Mouse (Mus musculus): ENCODE data around the gene Dync1i1.

The Dync1i1 gene

DNA sequence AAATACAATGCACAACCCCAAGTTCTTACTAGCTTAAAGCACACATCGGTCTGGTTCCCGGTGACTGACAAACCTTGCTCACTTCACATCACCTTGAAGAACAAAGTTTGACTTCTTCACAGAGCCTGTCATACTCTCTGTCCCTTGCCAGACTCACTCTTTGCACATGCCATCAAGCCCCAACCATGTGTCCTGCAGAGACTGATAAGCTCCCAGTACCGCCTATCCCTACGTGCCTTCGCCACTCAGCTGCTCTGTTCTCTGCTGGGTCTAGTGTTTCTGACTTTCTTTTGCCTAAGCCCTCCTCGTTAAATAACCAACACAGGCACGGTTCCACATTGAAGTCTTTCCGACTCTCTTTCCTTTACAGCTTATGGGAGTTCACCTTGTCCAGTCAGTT, 244.2 kb downstream of the Dync1i1 start:
- DNase-seq (ENCODE audit: low spot score) = no peak

GRCm38 (mm10) chr6:5976241-5976640, 250.8 kb downstream of the Dync1i1 start:
- no peak for DNase-seq (ENCODE audit: low spot score)

DNA sequence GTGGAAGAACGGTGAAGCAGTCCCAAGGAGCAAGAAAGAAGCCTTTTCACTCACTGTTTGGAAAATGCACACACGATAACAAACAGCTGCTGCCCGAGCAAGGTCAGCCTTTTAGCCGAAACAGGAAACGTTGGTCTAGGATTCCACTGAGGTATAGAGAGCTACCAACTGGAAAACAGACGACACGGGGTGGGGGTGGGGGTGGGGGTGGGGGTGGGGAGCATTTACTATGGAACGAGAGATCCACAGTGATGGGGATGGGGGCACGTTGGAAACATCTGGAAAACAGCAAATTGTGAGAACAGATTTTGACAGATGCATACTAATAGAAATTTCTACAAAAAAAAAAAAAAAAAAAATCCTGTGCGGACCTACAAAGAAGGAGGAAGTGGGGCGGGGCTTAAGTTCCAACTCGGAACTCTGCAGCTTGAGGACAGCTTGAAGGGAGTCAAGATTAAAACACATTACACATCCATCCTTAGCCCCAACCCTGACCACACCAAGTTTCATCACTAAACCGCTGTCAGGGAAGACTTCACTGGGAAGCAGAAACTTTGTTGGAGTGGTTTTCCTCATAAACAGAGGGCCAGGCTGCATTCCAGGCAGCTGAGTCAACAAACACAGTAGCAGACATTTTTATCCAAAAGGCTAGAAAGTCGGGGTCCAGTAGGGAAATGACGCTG, 251.9 kb downstream of the Dync1i1 start:
- DNase-seq (ENCODE audit: low spot score) = no peak

DNA sequence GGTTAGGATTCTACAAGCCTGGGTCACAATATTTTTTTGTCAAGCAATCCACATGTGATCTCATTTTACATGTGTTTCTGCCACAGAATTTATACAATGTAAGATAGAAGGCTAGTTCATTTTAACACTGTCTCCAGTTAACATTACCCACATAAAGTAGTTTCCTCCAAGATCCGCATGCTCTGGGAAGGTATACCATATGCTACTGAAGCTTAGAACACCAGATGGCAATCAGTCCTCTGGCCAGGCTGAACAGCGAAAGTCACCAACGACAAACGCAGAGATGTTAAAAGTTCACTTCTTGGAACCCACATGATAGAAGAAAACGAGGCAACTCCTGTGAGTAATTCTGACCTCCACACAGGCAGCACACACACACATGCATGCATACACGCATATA, 265.8 kb downstream of the Dync1i1 start:
- no peak for DNase-seq (ENCODE audit: low spot score)

DNA sequence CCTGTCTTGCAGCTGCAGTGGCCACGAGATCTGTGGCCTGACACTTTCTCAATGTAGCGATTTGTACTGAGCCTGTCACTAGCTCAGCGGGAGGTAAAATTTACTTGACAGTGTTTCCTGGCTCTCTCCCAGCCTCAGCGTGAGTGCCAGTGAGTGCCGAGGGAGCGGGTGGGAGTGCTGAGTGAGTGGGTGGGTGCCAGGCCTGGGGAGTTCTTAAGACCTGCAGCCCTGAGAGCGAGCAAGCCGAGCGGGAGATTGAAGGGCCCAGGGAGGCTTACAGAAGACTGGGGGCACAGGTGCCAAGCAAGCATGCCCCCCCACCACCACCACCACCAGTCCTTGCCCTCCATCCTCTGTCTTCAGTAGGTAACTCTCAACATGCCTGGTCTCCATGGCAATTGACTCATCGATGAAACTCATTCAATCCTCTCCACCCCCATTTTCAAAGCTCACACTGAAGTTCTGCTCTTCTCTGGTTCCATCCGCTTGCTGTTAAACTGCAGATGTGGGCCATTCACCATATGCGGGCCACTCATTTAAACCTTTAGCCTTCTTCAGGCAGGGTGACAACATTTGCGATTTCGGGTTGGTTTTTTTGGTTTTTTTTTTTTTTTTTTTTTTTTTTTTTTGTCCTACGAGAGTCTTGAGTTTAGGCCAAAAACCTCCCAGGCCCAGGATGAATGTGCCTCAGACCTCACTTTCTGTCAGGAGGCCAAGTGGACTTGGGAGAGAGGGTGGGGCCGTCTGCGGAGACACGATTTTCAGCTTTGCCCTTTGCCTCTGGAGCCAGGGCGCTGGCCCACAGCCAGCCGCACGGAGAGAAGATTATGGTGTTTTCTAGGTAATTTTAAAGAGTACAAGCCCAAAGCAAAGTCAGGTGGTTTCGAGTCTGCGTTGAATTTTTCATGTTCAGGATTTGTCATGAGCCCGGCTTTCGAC, 266.6 kb downstream of the Dync1i1 start:
- DNase-seq (ENCODE audit: low spot score) = peak; percentile 70

- DNase-seq (ENCODE audit: low spot score) = no peak
Measured at GRCm38 (mm10) chr6:5993056-5993455, 267.6 kb downstream of the Dync1i1 start.

GRCm38 (mm10) chr6:5997535-5997934, 272.1 kb downstream of the Dync1i1 start:
- DNase-seq (ENCODE audit: low spot score) = no peak

DNA sequence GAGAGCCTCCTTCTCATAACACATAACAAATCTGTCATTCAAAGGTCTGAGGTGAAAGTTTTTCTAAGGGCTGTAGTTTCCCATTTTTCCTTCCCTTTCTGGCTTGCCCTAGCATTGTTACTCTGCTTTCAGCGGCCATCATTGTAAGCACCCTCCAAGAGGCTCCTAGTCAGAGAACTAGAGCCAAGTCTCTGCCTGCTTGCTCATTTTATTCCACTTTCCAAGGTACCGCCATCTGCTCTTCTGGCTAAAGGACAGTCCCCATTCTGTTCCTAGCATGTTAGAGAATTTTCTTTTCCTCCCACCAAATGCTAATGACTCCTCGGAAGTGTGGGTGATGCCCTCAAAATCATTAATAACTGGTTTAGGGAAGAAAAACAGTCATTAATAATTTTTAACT, 276.6 kb downstream of the Dync1i1 start:
- no peak for DNase-seq (ENCODE audit: low spot score)

- DNase-seq (ENCODE audit: low spot score) = no peak
Measured at GRCm38 (mm10) chr6:6004756-6005485, 279.5 kb downstream of the Dync1i1 start.

DNA sequence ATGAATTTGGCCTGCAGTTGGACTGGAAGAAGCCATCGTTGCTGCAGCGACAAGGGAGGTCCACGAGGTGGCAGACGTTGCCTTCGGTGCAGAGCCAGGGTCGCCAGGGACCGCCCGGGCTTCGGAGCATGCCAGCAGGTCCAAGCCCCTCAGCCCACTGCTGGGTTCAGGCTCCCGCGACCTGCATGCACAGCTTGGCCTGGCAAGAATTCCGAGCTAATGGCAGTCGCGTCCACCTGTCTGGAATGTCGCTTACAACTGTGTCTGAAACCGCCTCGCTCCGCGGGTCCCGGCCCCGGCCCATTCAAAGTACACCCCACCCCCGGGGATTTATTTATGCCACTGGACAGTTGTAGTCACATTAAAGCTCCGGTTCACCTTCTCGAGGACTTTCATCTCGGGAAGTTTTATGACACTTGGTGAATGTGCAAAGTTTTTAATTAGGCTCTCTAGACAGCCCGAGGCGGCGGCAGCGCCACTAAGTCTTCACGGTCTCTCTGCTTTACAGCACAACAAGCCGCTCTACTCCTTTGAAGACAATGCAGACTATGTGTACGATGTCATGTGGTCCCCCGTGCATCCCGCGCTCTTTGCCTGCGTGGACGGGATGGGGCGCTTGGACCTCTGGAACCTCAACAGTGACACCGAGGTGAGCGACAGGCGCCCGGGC, 280.5 kb downstream of the Dync1i1 start:
- DNase-seq (ENCODE audit: low spot score) = peak; percentile 86

- DNase-seq (ENCODE audit: low spot score) = no peak
Measured at GRCm38 (mm10) chr6:6011364-6011763, 285.9 kb downstream of the Dync1i1 start.

DNA sequence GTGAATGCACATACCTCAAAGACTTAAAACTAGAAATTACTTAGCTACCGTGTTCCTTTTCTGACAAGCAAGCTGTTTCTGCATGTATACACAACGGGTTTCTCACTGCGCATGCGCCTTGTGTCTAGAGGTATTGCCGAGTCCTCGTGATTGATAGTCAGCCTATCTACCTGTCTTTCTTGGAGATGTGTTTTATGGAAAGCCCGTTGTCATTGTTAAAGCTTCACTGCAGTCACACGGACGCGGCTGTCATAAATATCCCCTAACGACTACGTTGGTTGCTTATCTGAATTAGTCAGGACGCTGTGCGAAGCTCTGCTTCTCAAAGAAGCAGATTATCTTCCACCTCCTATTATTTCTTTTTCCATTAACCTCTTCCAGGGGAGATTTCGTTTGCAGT, 290.2 kb downstream of the Dync1i1 start:
- DNase-seq (ENCODE audit: low spot score) = no peak

GRCm38 (mm10) chr6:6016931-6017330, 291.5 kb downstream of the Dync1i1 start:
- no peak for DNase-seq (ENCODE audit: low spot score)

- no peak for DNase-seq (ENCODE audit: low spot score)
Measured at GRCm38 (mm10) chr6:6023976-6024375, 298.5 kb downstream of the Dync1i1 start.

DNA sequence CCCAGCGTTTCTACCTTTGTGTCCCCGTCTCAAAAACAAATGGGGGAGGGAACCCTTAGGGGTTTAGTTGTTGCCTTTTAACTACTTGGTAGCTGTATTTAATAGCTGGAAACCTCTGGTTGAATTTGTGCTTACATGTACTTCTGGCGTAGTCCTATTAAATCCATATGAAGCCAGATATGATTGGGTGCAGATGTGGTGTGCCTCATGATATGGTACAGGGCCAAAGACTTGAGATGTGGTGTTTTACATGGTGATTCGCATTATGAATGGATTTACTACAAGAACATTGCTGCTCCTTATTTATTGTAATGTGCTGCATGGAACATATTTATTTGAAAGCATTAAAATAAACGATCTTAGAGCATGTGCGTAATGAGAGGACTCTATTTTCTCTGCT, 302.2 kb downstream of the Dync1i1 start:
- no peak for DNase-seq (ENCODE audit: low spot score)

DNA sequence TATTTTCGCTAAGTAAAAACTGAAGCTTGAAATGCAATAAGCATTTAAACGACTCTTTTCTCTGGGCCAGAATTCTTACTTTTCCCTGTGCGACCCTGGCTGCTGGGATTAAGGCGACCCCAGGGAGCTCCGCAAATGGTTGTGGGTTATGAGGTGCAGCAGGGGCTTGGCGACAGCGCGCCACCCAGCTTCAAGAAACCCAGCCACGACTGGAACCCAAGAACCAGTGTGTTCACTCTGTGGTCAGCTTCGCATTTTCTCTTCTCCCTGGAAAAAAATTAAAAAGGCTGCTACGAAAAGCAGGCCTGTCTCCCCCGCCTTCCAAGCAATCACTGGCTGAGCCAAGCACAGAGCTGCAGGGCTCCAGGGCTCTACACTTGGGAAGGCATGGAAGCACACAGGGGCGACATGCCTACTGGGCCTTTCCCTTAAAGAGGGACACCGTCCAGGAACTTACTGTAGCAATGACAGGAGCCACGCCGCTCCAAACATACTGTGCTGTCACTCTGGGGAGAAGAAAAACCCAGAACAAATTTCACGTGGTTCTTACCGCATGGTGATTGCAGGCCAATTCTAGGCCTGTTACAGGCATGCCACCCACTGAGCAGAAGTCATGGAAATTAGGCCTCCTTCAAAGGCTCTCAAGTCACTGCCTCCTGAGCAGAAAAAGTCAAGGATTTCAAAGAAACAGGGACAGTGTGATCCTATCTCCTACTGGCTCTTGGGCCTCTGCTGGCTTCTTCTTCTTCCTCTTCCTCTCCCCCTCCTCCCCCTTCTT, 313.5 kb downstream of the Dync1i1 start:
- DNase-seq (ENCODE audit: low spot score) = no peak

GRCm38 (mm10) chr6:6046729-6047424, 321.4 kb downstream of the Dync1i1 start:
- no peak for DNase-seq (ENCODE audit: low spot score)

GRCm38 (mm10) chr6:6052696-6053095, 327.3 kb downstream of the Dync1i1 start:
- DNase-seq (ENCODE audit: low spot score) = no peak

DNA sequence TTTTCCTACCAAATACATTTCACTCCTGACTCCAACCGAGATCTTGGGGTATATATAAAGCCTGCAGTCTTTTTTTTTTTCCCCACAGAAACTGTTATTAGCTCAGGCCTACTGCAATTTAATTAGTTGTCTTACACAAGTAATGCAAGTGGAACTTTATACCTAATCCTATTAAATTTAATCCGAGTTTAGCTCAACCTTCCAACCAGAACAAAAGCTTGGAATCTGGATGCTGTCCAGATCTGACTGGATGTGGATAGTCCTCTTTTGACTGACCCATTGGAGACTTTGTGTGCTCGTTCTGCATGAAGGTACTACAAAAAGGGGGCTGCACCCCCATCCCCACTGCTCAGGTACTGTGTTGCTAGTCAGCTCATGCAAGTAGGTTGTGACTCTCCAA, 328.5 kb downstream of the Dync1i1 start:
- DNase-seq (ENCODE audit: low spot score) = no peak

DNA sequence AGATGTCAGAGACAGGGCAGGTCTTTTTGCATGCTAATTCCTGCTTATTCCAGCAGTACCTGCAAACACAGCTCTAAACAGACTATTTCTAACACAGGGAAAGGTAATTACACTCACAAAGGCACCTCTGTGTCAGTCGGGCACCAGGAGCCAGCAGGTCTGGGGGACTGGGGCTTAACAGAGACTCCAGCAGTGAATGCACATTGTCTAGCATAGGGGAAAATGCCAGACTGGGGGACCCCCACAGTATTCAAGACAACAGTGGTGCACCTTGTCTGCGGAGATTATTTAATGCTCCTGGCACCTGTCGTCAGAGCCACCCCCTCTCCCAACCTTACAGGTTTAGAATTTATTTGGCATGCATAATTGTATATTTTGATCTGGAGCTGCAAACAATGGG, 333.1 kb downstream of the Dync1i1 start:
- DNase-seq (ENCODE audit: low spot score) = no peak

DNA sequence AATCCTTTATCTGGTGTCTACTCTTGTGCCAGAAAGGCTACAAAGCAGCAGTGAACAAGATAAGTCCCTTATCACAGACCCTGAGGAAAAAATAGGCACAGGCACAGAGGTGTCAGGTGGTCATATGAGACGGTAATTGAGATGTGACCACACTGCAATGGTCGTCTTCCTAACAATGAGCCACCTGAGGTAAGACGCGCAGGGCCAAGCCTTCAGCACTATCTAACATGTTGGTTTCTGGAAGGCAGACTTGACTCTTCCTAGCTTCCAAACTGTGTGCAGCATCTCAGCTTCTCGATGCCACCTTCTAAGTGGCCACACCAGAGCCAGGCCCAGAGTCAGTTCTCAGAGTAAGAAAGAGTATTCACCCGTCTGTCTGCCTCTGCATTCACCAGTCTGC, 341.8 kb downstream of the Dync1i1 start:
- no peak for DNase-seq (ENCODE audit: low spot score)
